Mouse (Mus musculus) myocyte (in vitro differentiated cells): Measurements from ENCODE around the gene Kif1c. TPM values are rescaled to one million over a fixed set of nuclear protein-coding genes. Genes with fewer than 3 reads are reported as not detected.

Experiments
- H3K27me3 ChIP-seq: one replicate; pipeline ENCODE4 v1.6.1; 2011; ENCODE audit not compliant: control insufficient read depth, insufficient read depth, insufficient read length
- H3K36me3 ChIP-seq: one replicate; pipeline ENCODE4 v1.6.1; 2011; ENCODE audit not compliant: control insufficient read depth, insufficient read depth
- H3K4me2 ChIP-seq: one replicate; pipeline ENCODE4 v1.6.1; 2011; ENCODE audit warnings: low read depth, control low read depth
- H3K4me3 ChIP-seq: one replicate; pipeline ENCODE4 v1.5.1; 2011; ENCODE audit warnings: mild to moderate bottlenecking, control low read depth, moderate library complexity
- H3K79me2 ChIP-seq: one replicate; pipeline ENCODE4 v1.6.1; 2011; ENCODE audit not compliant: control insufficient read depth, insufficient read depth
- H3ac ChIP-seq: one replicate; pipeline ENCODE4 v1.6.1; 2011; ENCODE audit not compliant: control insufficient read depth, insufficient read length
- CEBPB ChIP-seq: IDR thresholded peaks from 2 replicates; pipeline ENCODE4 v1.6.1; 2011; ENCODE audit warnings: mild to moderate bottlenecking, moderate library complexity; ENCODE audit not compliant: poor library complexity, insufficient read depth, severe bottlenecking
- E2F4 ChIP-seq: IDR thresholded peaks from one replicate; pipeline ENCODE4 v1.6.1; 2011; ENCODE audit warnings: mild to moderate bottlenecking, control low read depth, moderate library complexity; ENCODE audit not compliant: insufficient read depth
- MAX ChIP-seq: IDR thresholded peaks from one replicate; pipeline ENCODE4 v1.6.1; 2011; ENCODE audit warnings: low read depth, mild to moderate bottlenecking, control low read depth
- MYOD1 ChIP-seq, 3 experiments: IDR thresholded peaks; one replicate each; pipeline ENCODE4 v1.6.1; 2011; ENCODE audit warnings: control low read depth in 2 of 3, low read depth in 2 of 3, mild to moderate bottlenecking in 2 of 3, moderate library complexity in 1 of 3; ENCODE audit not compliant: insufficient read length in 2 of 3, control insufficient read depth in 1 of 3
- MYOG ChIP-seq, 3 experiments: IDR thresholded peaks; one replicate each; pipeline ENCODE4 v1.6.1; 2011; ENCODE audit warnings: control low read depth in 2 of 3, low read depth in 2 of 3, mild to moderate bottlenecking in 2 of 3; ENCODE audit not compliant: insufficient read length in 2 of 3, control insufficient read depth in 1 of 3, insufficient read depth in 1 of 3
- POLR2A ChIP-seq: IDR thresholded peaks from one replicate; pipeline ENCODE4 v1.6.1; 2011; ENCODE audit warnings: low read depth, mild to moderate bottlenecking, control low read depth, moderate library complexity; ENCODE audit not compliant: insufficient read length
- POLR2AphosphoS2 ChIP-seq: IDR thresholded peaks from one replicate; pipeline ENCODE4 v1.6.1; 2011; ENCODE audit warnings: low read depth, control low read depth; ENCODE audit not compliant: insufficient read length
- REST ChIP-seq: IDR thresholded peaks from one replicate; pipeline ENCODE4 v1.6.1; 2011; ENCODE audit warnings: mild to moderate bottlenecking, control low read depth, moderate library complexity; ENCODE audit not compliant: insufficient read depth, insufficient read length
- SRF ChIP-seq: IDR thresholded peaks from one replicate; pipeline ENCODE4 v1.6.1; 2011; ENCODE audit warnings: low read depth; ENCODE audit not compliant: control insufficient read depth, insufficient read length
- TCF12 ChIP-seq: IDR thresholded peaks from one replicate; pipeline ENCODE4 v1.6.1; 2011; ENCODE audit warnings: mild to moderate bottlenecking, control low read depth; ENCODE audit not compliant: poor library complexity, insufficient read depth, severe bottlenecking
- TCF3 ChIP-seq: IDR thresholded peaks from one replicate; pipeline ENCODE4 v1.6.1; 2011; ENCODE audit warnings: low read depth, control low read depth; ENCODE audit not compliant: insufficient read length
- USF1 ChIP-seq: IDR thresholded peaks from one replicate; pipeline ENCODE4 v1.6.1; 2011; ENCODE audit warnings: low read depth, mild to moderate bottlenecking, control low read depth, moderate library complexity
- polyA plus RNA-seq: library from polyadenylated mRNA; unstranded; fragments of >200 nt; fragmentation: generic; extraction: Trizol; gene quantifications from one replicate; pipeline ENCODE4 v1.2.1, GENCODE M21; 2012; ENCODE audit warnings: missing spikeins

Kif1c gene
- polyA plus RNA-seq, 1 experiment, result 96.3 TPM

DNA sequence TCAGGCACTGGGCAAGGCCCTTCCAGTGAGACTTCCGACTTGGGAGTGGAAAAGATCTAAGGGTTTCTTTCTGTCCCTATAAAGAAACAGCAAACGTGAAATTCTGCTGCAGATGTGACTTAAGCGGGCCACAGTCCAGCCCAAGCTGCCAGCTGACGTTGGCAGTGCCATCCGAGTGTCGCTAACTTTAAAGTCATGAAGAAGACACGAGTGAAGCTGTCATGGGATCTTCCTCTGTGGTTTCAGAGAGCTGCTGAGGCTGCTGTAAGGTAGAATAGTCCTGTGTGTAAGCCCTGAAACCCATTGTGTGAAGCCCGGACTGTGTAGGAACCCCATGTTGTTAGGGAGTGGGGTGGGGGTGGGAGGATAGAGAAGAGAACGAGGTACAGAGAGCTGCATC, 62.3 kb downstream of the Kif1c start:
- no peaks in the 10 kb centered on the region for H3K27me3 ChIP-seq
- H3K4me3 ChIP-seq, result no peak overlapping the region
- H3K79me2 ChIP-seq, result no peaks in the 10 kb centered on the region
- H3K36me3 ChIP-seq, result no peaks in the 10 kb centered on the region
- H3K4me2 ChIP-seq, result no peak overlapping the region
- TF ChIP-seq POLR2AphosphoS2 (no peak), TCF3 (no peak), E2F4 (no peak), MYOD1 (IDR thresholded peaks at IDR 0.05; ENCODE audit: control insufficient read depth in 1 of 3, insufficient read length in 2 of 3, low read depth in 2 of 3) (no peak), CEBPB (no peak), MYOG (IDR thresholded peaks at IDR 0.05; ENCODE audit: control insufficient read depth in 1 of 3, insufficient read depth in 1 of 3, insufficient read length in 2 of 3, low read depth in 2 of 3) (no peak), POLR2A (no peak), USF1 (no peak), REST (no peak), TCF12 (no peak)
- H3ac ChIP-seq, result no peak overlapping the region

DNA sequence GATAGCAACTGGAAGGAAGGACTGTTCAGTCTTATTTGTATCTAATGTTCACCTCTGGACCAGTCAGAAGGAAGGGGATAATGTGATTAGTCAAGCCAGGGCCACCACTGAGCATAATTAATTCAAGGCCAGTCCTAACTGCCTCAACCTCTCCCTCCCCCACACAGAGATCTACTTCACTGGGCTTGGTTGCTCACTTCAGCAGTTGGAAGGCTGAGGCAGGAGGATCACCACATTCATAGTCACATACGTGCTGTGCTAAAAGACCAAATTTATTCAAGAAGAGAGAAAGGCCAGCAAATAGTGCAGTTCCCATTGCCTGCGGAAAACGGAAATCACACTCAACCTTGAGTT, 63.2 kb downstream of the Kif1c start:
- Histone ChIP-seq H3K36me3 (no peaks in the 10 kb centered on the region), H3K79me2 (no peaks in the 10 kb centered on the region), H3K27me3 (no peaks in the 10 kb centered on the region), H3ac (peak overlapping the region; percentile 12), H3K4me3 (peak overlapping the region; percentile 48), H3K4me2 (peak overlapping the region; percentile 97)
- TF ChIP-seq TCF12, result no peak
- TF ChIP-seq POLR2AphosphoS2, result no peak
- no peak for TF ChIP-seq REST
- TF ChIP-seq CEBPB, result no peak
- no peak for TF ChIP-seq SRF
- TF ChIP-seq MYOD1 (IDR thresholded peaks at IDR 0.05; ENCODE audit: control insufficient read depth in 1 of 3, insufficient read length in 2 of 3, low read depth in 2 of 3), result no peak
- TF ChIP-seq TCF3, result no peak
- TF ChIP-seq USF1, result no peak
- TF ChIP-seq MAX, result no peak
- no peak for TF ChIP-seq MYOG (IDR thresholded peaks at IDR 0.05; ENCODE audit: control insufficient read depth in 1 of 3, insufficient read depth in 1 of 3, insufficient read length in 2 of 3, low read depth in 2 of 3)
- TF ChIP-seq POLR2A, result no peak
- TF ChIP-seq E2F4, result no peak

DNA sequence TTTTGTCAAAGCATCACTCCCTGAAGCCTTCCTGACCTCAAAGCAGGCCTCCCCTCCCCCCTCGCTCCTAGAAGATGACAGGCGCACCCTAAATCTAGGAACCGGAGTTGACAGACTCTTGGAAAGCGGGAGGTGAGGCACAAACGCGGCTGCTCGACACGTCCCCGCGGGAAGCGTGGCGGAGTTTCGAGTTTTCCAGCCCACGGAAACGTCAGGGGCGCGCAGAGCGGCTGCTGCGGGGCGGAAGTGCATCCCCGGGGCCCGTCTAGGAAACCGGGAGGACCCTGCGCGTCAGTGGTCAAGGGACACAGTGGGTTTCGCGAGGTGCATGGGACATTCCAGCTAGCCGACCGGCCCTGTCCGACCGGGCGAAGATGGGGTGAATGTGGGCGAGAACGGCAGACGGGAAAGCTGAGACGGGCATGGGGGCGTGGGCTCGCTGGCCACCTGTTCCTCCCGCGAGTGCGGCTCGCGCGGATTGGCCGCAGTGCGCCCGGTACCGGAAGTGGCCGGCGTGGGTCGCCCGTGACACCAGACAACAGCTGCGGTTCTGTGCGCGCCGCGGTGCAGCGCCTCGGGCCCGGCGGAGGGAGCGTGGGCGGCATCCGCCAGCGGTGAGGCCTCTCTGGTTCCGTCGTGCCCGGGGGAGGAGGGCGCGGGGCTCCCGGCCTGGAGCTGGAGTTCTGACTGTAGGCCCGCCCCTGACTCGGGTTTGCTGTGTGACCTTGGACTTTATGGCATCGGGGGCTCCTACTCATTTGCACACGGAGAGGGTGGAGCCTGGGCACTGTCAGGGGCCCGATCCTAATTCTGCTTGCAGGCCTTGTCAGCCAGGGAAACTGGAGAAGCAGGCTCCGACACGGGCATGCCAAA, 63.8 kb downstream of the Kif1c start, which contains the start of gene Zfp3:
Gene Zfp3 (plus strand): TSS at position 274 of the 873 bp plus-strand sequence.
- no peaks in the 10 kb centered on the region for H3K27me3 ChIP-seq
- H3ac ChIP-seq, result peak within 1 kb of the TSS; percentile 12
- peak within 1 kb of the TSS; percentile 48 for H3K4me3 ChIP-seq
- H3K4me2 ChIP-seq, result peak within 1 kb of the TSS; percentile 97
- TF ChIP-seq POLR2A (peak; percentile 78), CEBPB (no peak), POLR2AphosphoS2 (peak; percentile 67), E2F4 (no peak), MYOD1 (IDR thresholded peaks at IDR 0.05; ENCODE audit: control insufficient read depth in 1 of 3, insufficient read length in 2 of 3, low read depth in 2 of 3) (peak in 2 of 3 experiments; percentile 99 to 100), TCF3 (peak; percentile 87), USF1 (no peak), MYOG (IDR thresholded peaks at IDR 0.05; ENCODE audit: control insufficient read depth in 1 of 3, insufficient read depth in 1 of 3, insufficient read length in 2 of 3, low read depth in 2 of 3) (peak; percentile 54 to 99 (median 98)), MAX (no peak), TCF12 (peak; percentile 71), REST (no peak), SRF (peak; percentile 24)
- no peaks in the 10 kb centered on the region for H3K79me2 ChIP-seq
- no peaks in the 10 kb centered on the region for H3K36me3 ChIP-seq

DNA sequence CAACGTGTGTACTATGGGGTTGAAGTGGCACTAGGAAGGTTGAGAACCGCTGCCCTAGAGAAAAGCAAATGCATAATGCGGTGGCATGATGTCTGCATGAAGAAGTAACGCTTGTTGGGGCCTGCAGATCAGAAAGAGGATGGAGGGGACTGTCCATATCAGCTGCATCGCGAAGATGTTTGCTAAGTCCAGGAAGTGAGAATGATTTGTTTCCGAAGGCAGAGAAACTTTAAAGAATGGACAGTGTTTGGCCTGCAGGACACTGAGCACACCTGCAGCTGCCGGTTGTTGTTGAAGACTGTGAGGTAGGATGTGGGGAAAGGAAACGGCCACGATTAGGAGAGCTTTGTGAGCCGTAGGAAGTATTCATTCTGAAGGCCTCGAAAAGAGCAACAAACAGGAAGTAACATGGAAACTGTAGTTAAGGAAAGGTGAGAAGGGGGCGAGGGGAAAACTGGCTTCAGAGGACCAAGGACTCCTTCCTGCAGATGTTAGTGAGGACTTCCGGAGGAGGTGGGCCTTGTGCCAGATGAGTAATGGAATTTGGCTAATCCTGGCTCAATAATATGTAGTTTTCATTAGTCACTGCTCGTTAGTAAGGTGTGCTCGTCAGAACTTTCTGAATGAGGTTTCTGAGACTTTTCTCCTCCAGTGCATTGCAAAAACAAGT, 65.6 kb downstream of the Kif1c start:
- H3K79me2 ChIP-seq, result no peaks in the 10 kb centered on the region
- H3K27me3 ChIP-seq, result no peaks in the 10 kb centered on the region
- H3K36me3 ChIP-seq, result peaks cover 2% of the 10 kb centered on the region
- H3K4me2 ChIP-seq, result peak overlapping the region; percentile 97
- no peak overlapping the region for H3ac ChIP-seq
- TF ChIP-seq SRF, result no peak
- TF ChIP-seq POLR2AphosphoS2, result no peak
- TF ChIP-seq E2F4, result no peak
- TF ChIP-seq TCF12, result no peak
- TF ChIP-seq USF1, result no peak
- no peak for TF ChIP-seq REST
- TF ChIP-seq MYOD1 (IDR thresholded peaks at IDR 0.05; ENCODE audit: control insufficient read depth in 1 of 3, insufficient read length in 2 of 3, low read depth in 2 of 3), result no peak
- no peak for TF ChIP-seq MYOG (IDR thresholded peaks at IDR 0.05; ENCODE audit: control insufficient read depth in 1 of 3, insufficient read depth in 1 of 3, insufficient read length in 2 of 3, low read depth in 2 of 3)
- no peak for TF ChIP-seq CEBPB
- no peak for TF ChIP-seq TCF3
- no peak for TF ChIP-seq MAX
- no peak for TF ChIP-seq POLR2A
- H3K4me3 ChIP-seq, result no peak overlapping the region
